Mouse (Mus musculus) adrenal gland, adult (tissue): ENCODE data around the gene Cdkl1.

Source experiments
- DNase-seq, 2 experiments: peaks; one replicate each; pipeline ENCODE4 v3.0.0; 2022 to 2023; ENCODE audit warnings: low spot score in 1 of 2; ENCODE audit not compliant: inconsistent age in 2 of 2

Gene Cdkl1

DNA sequence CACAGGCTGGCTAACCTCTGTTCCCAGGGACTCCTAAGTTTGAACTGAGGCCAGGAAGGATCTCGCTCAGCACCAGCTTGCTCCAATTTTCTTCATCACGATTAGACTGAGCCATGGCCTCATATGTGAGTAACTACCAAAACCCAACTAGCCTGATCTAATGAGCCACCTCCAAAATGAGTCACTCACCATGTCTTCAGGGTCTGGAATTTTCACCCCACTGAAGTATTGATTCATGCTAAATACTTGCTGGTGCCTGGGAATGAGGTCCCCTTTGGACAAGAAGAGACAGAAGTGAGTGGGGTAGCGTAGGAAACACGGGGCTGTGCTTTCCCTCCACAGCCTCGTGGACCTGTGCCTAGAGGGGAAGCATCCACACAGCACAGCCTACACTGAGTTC, 37.1 kb downstream of the Cdkl1 start:
- no peak for DNase-seq

DNA sequence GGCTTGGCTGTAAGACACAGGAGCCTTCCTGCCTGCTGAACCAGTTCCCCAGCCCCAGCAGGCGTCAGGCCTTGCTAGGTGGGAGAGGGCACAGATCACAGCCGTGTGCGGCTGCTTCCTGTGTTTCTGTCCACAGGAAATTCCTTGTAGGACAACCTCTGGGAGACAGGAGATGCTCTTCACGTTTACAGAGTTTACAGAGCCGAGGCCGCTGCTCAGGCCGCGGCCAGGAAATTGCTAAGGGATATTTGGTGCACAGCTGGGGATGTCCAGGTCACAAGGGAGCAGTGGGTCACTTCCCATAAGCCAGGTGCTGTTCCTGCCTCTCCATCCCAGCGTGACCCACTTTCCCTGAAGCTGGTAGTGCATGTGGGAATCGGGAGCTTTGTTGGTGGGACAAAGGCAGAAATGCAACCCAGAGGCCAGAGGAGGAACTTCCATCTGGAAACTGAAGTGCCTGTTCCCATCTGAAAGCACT, 39.2 kb downstream of the Cdkl1 start:
- DNase-seq, result peak; percentile 34 to 71

DNA sequence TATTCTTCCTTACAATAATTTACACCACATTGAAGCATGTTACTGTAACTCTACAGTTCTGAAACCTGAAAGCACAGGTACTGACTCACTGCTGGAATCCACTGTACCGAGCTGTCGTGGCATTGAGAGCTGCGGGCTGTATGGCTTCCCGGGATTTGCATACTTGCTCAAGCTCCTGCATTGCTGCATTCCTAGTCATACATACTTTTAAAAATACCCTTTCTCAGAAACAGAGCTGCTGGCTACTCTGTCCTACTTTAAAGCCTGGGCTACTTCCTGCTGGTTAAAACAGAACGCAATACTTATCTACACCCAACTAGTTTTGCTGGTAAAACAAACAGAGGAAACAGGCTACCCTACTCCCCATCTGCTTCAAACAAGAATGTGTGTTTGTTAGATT, 46.9 kb downstream of the Cdkl1 start:
- DNase-seq, result no peak

DNA sequence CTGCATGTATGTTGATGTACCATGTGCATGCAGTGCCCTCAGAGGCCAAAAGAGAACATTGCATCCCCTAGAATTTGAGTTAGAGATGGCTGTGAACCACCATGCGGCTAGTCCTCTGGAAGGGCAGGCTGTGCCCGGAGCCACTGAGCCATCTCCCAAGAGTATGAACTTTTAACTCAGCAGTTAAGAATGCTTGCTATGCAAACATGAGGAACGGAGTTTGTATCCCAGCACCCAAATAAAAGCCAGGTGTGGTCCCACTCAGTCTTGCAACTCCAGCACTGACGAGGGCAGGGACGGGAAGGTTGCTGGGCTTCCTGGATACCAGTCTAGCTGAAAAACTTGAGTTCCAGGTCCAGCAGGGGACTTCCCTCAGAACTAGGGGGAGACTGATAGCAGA, 49.1 kb downstream of the Cdkl1 start:
- no peak for DNase-seq

DNA sequence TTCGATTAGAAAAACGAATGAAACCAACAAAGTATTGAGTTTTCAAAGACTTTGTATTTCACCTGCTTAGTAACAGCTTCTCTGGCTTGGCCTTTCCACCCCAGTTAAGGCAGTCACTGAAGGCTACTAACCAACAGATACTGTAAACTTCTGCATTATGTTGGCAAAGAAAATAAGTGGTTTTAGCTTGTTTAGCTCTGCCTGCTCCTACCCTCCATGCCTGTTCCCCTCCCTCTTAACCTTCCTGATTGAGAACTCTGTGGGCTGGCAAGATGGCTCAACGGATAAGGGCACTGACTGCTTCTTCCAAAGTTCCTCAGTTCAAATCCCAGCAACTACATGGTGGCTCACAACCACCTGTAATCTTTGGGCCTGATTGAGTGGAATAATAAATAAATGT, 57.1 kb downstream of the Cdkl1 start:
- DNase-seq, result peak in 1 of 2 experiments; percentile 34

DNA sequence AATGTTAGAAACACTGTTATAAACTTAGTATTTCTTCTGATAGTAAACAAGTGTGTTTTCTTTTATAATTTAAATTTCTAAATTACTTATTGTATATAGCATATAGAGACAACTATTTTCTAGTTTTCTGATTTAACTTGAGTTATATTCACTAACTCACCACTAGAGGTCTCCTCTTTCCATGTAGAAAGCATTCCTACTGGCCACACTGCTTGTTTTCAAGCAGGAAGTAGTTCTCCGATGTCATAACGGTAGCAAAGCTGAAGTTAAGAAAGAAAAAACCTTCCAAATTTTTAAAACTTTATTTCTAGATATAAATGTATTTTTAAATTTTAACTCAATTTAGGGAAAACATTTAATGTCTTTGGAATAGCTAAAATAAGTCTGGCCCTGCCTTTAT, 57.5 kb downstream of the Cdkl1 start:
- DNase-seq, result peak in 1 of 2 experiments; percentile 53

DNA sequence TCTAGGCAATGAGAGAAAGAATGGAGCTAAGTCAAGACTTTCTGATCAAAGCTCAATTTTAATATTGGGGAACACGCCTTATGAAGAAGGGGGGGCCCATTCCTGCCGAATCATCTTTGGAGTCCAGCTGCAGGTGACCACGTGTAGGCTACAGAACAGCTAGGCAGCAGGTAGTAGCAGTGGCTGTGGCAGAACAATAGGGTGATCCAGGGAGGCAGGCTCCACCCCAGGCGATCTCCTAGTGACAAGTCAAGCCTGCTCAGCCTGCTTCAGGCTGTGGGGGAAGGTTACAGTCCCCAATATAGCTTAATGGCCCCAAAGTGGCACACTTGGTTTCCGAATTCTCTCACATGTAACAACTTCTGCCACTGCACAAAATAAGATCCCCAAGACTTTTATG, 58.8 kb downstream of the Cdkl1 start:
- DNase-seq, result no peak

DNA sequence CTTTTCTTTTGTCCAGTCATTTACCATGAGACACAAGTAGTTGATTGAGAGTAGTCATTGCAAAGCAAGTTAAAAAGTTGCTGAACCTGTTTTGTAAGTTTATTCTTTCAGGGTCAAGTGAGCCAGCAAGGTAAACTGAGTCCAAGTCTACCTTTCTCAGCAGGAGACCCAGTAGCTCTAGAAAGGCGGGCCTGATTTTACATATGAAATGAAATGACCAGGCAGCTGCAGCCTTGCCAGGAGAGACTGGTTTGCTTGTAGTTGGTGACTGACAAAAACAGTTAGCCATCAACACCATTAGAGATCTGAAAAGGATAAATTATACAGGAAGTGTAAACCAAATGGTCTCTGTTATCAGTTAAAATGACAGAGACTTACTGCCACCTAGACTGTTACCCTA, 60.8 kb downstream of the Cdkl1 start:
- DNase-seq, result no peak

DNA sequence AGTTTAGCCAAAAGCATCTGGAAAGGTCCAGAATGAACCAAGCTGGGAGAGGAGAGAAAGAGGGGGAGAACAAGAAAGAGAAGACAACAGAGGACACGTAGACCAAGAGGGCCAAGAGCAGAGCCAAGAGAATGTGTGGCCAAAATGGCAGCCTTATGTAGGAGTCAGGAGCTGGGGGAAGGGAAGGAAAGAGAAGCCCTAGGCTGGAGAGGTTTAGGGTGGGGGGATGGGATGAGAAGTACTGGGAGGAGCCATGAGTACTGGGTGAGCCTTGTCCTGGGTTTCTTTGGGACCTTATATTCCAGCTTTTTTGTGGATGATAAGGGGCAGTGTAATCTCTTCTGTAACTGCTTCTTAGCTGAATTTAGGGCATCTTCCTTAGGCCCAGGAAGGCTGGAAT, 61.8 kb downstream of the Cdkl1 start:
- no peak for DNase-seq

DNA sequence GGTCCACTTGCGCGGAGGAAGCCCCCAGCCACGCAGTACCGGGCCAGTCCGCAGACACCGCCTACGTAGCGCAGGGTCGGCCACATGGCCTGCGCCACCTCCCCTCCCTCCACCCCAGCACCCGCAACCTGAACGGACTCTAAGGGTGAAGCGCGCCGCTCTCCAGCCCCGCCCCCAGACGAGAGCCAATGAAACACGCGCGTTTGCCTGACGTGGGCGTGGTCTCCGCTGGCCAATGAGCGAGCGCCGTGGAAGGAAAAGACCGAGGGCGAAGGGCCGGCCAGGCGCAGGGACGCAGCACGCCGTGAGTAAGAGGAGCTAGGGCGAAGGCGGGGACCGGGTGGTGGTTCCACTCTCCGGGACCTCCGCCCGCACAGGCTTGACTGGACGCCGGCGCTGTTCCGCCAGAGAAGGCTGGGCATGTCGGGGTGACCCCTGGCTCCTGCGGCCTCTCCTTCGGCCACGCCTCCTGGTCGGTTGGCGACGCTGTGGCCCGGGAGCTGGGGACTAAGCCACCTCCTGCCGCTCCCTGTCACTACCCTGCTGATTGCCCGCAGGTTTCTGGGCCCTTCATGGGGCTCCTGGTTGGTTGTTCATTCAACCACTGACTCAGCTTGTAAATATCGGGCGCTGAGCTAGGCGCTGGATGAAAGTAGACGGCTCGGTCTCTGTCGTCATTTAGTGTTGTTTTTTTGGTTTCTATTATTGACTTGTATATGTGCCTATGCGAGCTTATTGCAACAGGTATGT, 66.2 kb downstream of the Cdkl1 start, which contains the start of the genes L2hgdh and Atp5s:
L2hgdh (minus strand) TSS at position 163 of the 750 bp plus-strand sequence.
Atp5s (plus strand) TSS at position 240 of the 750 bp plus-strand sequence.
- DNase-seq, result peak; percentile 98 to 99

DNA sequence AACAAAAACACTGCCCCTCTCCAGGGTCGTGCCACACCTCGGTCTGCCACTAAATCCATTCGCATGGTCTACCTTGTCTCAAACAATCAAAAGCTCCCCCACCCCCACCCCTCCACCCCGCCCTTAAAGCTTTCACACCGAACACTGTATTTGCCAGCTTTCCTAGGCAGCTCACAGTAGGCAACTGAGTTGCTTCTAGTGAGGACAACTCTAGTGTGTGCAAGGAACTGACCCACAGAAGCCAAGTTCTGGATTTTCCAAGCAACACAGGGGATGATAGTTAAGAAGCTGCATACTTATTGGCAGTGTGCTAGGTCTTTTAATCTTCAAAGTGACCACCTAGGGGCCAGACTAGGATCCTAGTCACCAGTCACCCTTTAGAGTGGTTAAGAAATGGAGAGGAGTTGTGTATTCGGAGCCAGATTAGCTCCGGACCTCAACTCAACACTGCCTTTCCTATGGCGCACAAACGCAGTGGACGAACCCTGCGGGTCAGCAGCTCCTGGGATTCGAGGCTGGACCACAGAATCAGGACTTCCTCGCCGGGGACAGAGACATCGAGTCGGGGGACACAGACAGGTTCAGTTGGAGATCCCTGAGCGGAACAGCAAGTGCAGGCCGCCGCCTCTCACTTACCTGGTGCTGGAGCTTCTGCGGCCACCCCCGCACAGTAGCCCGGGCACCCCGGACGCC, 66.9 kb downstream of the Cdkl1 start:
- no peak for DNase-seq

DNA sequence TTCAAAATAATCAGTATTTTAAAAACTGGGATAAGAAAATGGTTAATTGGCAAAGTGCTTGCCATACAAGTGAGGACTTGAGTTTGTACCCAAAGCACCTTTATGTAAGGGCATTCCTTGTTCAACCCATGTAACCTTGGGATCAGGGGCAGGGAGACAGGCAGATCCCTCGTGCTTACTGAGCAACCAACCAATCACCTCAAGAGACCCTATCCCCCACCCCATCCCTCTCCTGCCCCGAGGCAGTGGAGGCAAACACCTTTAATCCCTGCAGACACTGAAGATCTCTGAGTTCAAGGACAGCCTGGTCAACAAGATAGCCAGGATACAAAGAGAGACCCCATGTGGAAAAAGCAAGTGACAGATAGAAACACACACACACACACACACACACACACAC, 67.7 kb downstream of the Cdkl1 start:
- peak in 1 of 2 experiments; percentile 29 for DNase-seq

DNA sequence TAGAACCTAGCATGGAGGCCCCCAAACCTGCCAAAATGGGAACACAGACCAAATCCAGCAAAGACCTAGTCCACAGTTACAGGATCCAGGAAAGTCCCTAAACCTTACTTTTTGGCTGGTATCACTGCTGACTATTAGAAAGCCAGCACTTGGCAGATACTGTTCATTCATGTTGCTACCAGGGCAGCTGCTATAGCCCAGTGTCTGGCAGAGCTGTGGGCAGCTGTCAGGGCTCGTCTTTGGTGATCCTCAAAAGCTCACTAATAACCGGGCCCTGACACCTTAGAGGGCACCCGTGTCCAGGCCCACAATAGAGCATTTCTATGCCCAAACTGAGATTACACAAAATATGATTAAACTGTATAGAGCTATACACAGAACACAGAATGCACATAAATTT, 68.2 kb downstream of the Cdkl1 start:
- DNase-seq, result no peak

DNA sequence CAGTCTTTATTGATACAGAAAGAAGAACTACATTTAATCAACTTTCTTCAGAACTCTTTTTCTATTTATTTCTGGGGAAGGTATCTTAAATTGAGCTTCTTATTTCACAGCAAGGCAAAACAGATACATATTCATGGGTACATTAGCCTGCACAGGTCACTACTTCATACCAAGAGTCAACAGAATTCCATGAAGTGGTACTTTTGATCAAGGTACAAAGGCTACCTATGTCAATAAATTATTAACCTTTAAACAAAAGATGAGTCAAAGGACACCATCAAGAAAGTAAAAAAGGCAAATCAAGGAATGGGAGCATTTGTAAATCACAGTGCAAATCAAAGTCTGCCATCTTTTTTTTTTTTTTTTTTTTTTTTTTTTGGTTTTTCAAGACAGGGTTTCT, 77.4 kb downstream of the Cdkl1 start:
- no peak for DNase-seq

DNA sequence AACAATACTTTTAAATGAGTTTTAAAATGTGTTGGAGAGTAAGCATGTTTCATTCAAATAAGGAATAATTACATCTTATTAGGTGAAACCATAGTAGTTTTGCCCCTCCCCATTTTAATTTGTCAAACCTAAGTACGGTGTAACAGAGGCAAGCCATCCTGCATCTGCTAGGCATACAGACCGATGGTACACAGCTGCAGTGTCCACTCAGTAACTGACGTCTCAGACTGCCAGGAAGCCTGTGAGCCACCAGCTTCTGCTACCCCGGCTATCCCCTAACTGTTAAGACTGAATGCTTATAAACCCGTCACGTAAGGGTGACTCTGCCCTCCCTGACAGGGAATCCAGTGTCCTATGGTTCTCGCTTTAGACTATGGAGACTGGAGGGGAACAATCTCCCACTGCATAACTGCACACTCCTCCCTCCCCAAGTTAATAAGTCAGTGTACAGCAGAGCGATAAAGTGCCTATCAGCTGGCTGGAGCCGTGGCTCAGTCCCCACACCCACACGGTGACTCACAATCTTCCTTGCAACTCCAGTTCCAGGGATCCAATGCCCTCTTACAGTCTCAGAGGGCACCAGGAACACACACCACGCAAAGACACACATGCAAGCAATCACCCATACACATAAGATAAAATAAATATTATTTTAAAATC, 86.1 kb downstream of the Cdkl1 start:
- peak in 1 of 2 experiments; percentile 40 for DNase-seq

DNA sequence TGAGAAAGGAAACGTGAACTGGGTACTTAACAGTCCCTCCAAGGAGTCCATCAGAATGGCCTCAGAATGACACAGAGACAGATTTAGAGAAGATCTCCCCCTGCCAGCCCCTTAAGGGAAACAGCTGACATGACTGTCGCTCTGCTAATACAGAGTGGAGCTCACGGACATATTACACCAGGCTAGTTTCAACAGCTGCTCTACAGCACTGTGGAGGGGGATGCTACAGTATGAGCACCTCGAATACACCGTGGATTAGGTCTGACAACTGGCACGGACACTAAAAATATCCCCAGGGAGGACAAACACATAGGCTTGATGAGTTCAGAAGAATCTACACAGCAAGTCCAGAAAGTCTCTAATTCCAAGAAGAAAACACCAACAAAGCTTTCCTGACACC, 92.7 kb downstream of the Cdkl1 start:
- DNase-seq, result no peak
